Mouse (Mus musculus): Measurements from ENCODE around the gene Lpp. TPM values are rescaled to one million over a fixed set of nuclear protein-coding genes. Genes with fewer than 3 reads are reported as not detected.

The Lpp gene
- polyA plus RNA-seq, 1 experiment from 2014 or later, result 79.2 TPM

DNA sequence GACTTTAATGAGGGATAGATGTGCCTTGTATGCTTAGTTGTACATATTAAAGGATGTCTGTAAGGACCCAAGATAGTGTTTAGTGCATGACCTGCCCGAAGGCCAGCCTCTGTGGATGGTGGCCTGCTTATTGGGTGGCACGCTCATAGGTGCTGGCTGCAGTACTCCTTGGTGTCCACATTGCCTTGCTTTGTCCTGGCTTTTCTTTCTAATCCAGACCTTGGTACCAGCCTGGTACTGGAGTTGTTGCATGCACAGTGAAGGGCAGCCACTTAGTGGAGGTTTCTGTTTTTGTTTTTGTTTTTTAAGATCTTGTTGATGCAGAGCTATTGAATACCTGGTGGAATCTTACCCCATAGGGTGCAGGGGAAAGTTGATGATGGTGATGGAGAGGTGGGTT is 112.9 kb downstream of the Lpp start:
- no peaks in the 10 kb centered on the region for H3K9me3 ChIP-seq (ENCODE audit: control insufficient read depth, low read length)
- no peak overlapping the region for H3K4me3 ChIP-seq (ENCODE audit: low read depth, low read length)
- no peak overlapping the region for H3K9ac ChIP-seq (ENCODE audit: low read length)
- no peaks in the 10 kb centered on the region for H3K27me3 ChIP-seq (replicated peaks; ENCODE audit: control insufficient read depth, insufficient read depth, low read length)
- peaks cover 10% of the 10 kb centered on the region for H3K4me1 ChIP-seq (replicated peaks; ENCODE audit: control insufficient read depth, insufficient read depth, low read length)
- WGBS, result 90% methylated on average over 2 of the region's 2 CpGs
- ATAC-seq (replicated peaks; ENCODE audit: low FRiP score, low TSS enrichment, low read depth) (no peak), DNase-seq (ENCODE audit: low spot score) (no peak)
- no peak overlapping the region for H3K27ac ChIP-seq (ENCODE audit: low read depth)
- H3K36me3 ChIP-seq (ENCODE audit: control insufficient read depth, insufficient read depth, low read length), result no peaks in the 10 kb centered on the region
- no peak overlapping the region for H3K4me2 ChIP-seq (ENCODE audit: low read length)

DNA sequence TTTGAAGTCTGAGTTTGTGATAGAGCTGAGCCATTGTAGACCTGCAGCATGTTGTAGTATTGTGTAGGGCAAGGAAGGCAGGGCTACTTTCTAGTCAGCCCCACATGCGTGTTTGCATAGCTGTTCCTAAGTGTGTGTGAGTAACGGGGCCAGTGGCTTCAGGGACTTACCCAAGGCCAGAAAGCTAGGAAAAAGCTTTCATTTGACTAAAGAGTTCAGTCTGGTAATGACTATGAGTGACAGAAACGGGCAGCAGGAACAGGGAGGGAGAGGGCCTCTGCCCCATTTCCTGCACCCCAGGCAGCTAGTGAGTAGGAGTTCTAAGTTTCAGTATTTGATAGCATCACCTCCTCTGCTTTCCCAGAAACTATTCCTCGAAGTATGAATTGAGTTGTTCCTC is 113.4 kb downstream of the Lpp start:
- Histone ChIP-seq H3K4me3 (ENCODE audit: low read depth, low read length) (no peak overlapping the region), H3K9ac (ENCODE audit: low read length) (no peak overlapping the region), H3K9me3 (ENCODE audit: control insufficient read depth, low read length) (no peaks in the 10 kb centered on the region), H3K4me1 (replicated peaks; ENCODE audit: control insufficient read depth, insufficient read depth, low read length) (peaks cover 10% of the 10 kb centered on the region), H3K27me3 (replicated peaks; ENCODE audit: control insufficient read depth, insufficient read depth, low read length) (no peaks in the 10 kb centered on the region), H3K27ac (ENCODE audit: low read depth) (no peak overlapping the region), H3K36me3 (ENCODE audit: control insufficient read depth, insufficient read depth, low read length) (no peaks in the 10 kb centered on the region), H3K4me2 (ENCODE audit: low read length) (no peak overlapping the region)
- DNase-seq (ENCODE audit: low spot score) (no peak), ATAC-seq (replicated peaks; ENCODE audit: low FRiP score, low TSS enrichment, low read depth) (no peak)
- WGBS, result 66% methylated on average over 4 of the region's 4 CpGs

DNA sequence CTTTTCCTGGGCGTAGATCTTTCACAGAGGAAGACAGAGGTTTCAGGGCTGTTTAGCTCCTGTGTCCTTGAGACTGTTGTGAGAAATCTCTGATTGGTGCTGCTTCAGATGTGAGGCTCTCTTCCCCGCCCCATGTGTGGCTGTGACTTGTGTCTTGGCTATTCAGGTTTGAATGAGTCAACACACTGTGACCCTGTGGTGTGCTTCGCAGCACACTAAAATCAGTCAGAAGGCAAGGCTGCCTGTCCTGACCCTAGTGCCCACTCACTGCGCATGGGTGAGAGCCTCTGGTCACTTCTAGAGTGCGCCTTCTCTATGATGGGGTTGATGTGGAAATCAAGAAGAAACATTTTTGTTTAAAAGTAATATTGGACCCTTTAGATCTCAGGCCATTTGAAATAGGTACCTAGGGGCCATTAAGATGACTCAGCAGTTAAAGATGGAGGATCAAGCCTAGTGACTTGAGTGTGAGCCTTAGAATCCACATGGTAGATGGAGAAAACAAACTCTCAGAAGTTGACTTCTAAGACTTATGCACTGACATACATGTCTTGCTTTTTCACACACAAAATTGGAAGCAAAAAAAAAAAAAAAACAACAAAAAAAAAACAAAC is 114.7 kb downstream of the Lpp start:
- no peak for ATAC-seq (replicated peaks; ENCODE audit: low FRiP score, low TSS enrichment, low read depth)
- DNase-seq (ENCODE audit: low spot score), result no peak
- no peaks in the 10 kb centered on the region for H3K36me3 ChIP-seq (ENCODE audit: control insufficient read depth, insufficient read depth, low read length)
- H3K4me3 ChIP-seq (ENCODE audit: low read depth, low read length), result no peak overlapping the region
- peaks cover 10% of the 10 kb centered on the region for H3K4me1 ChIP-seq (replicated peaks; ENCODE audit: control insufficient read depth, insufficient read depth, low read length)
- no peaks in the 10 kb centered on the region for H3K9me3 ChIP-seq (ENCODE audit: control insufficient read depth, low read length)
- H3K27me3 ChIP-seq (replicated peaks; ENCODE audit: control insufficient read depth, insufficient read depth, low read length), result no peaks in the 10 kb centered on the region
- H3K27ac ChIP-seq (ENCODE audit: low read depth), result no peak overlapping the region
- H3K4me2 ChIP-seq (ENCODE audit: low read length), result no peak overlapping the region
- H3K9ac ChIP-seq (ENCODE audit: low read length), result no peak overlapping the region
- WGBS, result 93% methylated on average over 5 of the region's 5 CpGs

DNA sequence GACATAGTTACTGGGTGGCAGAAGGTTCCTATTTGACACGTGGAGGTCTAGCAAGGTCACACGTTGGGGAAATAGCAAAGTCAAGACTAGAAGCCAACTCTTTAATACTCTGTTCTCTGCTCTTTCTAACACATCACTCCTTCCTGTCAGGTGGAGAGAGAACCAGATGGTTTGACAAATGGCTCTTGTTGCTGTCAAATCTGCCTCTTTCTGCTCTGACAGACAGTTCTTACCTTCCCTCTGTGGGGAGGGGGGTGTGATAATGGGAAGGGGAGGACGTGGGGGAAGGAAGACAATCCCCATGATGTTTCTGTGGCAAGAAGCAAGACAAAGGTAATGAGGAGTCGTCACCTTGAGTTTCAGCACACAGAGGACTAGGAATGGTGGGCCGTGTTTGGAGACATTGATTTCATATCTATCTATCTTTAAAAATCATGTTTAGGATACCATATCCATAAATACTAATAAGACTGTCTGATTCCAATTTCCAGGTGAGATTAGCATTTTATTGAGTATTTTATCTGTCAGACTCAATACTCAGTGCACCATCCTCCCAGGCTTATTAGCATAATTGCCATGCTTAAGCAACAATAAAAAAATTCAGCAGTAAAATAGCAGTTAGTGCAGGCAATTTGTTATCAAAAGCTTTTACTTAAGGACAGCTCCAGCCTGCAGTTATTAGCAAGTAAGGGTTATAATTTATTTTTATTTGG is 115.9 kb downstream of the Lpp start:
- WGBS, result 74% methylated on average over 5 of the region's 5 CpGs

DNA sequence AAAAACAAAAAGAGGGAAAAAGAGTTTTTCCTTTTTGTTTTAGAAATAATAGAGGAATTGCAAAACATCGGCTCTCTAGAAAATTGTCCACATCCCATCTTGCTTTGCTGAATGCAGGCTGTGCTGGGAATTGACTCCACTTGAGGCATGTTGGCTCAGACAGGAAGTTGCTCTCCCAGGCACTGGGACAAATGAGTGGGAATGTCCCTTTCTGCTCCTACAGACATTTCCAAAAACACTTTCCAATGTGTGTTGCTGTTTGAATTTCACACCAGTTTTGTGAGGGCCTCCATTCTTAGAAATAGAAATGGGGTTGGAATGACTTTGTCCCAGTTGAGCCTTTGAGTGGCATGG is 116.5 kb downstream of the Lpp start:
- DNase-seq (ENCODE audit: low spot score), result no peak
- H3K9ac ChIP-seq (ENCODE audit: low read length), result no peak overlapping the region
- no peaks in the 10 kb centered on the region for H3K36me3 ChIP-seq (ENCODE audit: control insufficient read depth, insufficient read depth, low read length)
- no peak for ATAC-seq (replicated peaks; ENCODE audit: low FRiP score, low TSS enrichment, low read depth)
- H3K27me3 ChIP-seq (replicated peaks; ENCODE audit: control insufficient read depth, insufficient read depth, low read length), result no peaks in the 10 kb centered on the region
- WGBS, result 68% methylated on average over 1 of the region's 1 CpGs
- no peak overlapping the region for H3K4me3 ChIP-seq (ENCODE audit: low read depth, low read length)
- H3K27ac ChIP-seq (ENCODE audit: low read depth), result no peak overlapping the region
- peaks cover 5% of the 10 kb centered on the region; the same call in 1 of the 2 replicates for H3K4me1 ChIP-seq (replicated peaks; ENCODE audit: control insufficient read depth, insufficient read depth, low read length)
- no peaks in the 10 kb centered on the region for H3K9me3 ChIP-seq (ENCODE audit: control insufficient read depth, low read length)
- H3K4me2 ChIP-seq (ENCODE audit: low read length), result no peak overlapping the region

More for the DNA sequence above, 115.9 kb downstream of the Lpp start:
- Histone ChIP-seq H3K27me3 (replicated peaks; ENCODE audit: control insufficient read depth, insufficient read depth, low read length) (no peaks in the 10 kb centered on the region), H3K4me2 (ENCODE audit: low read length) (no peak overlapping the region), H3K36me3 (ENCODE audit: control insufficient read depth, insufficient read depth, low read length) (no peaks in the 10 kb centered on the region), H3K27ac (ENCODE audit: low read depth) (no peak overlapping the region), H3K4me3 (ENCODE audit: low read depth, low read length) (no peak overlapping the region), H3K9ac (ENCODE audit: low read length) (no peak overlapping the region), H3K9me3 (ENCODE audit: control insufficient read depth, low read length) (no peaks in the 10 kb centered on the region), H3K4me1 (replicated peaks; ENCODE audit: control insufficient read depth, insufficient read depth, low read length) (peaks cover 10% of the 10 kb centered on the region)
- ATAC-seq (replicated peaks; ENCODE audit: low FRiP score, low TSS enrichment, low read depth) (no peak), DNase-seq (ENCODE audit: low spot score) (no peak)

DNA sequence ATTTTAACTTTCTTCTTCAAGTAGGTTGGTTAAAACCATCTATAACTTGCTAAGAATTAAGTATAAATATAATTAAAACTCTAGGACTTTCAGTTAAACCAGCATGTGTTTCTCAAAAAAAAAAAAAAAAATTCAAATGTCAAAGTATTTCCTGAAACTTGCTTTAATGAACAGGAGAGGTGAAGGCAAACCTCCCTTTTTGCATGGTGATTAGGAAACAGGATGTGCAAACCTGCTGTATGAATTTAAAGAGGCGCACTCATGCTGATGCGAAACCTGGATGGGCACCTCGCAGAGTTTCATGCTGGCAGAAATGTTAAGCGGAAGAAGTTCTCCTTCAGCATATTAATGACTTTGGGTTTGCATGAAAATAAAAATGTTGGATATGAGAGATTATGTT is 119.9 kb downstream of the Lpp start:
- Histone ChIP-seq H3K4me2 (ENCODE audit: low read length) (no peak overlapping the region), H3K9ac (ENCODE audit: low read length) (no peak overlapping the region), H3K9me3 (ENCODE audit: control insufficient read depth, low read length) (no peaks in the 10 kb centered on the region), H3K27ac (ENCODE audit: low read depth) (no peak overlapping the region), H3K4me3 (ENCODE audit: low read depth, low read length) (no peak overlapping the region), H3K27me3 (replicated peaks; ENCODE audit: control insufficient read depth, insufficient read depth, low read length) (no peaks in the 10 kb centered on the region), H3K36me3 (ENCODE audit: control insufficient read depth, insufficient read depth, low read length) (no peaks in the 10 kb centered on the region), H3K4me1 (replicated peaks; ENCODE audit: control insufficient read depth, insufficient read depth, low read length) (no peaks in the 10 kb centered on the region)
- WGBS, result 94% methylated on average over 4 of the region's 4 CpGs
- DNase-seq (ENCODE audit: low spot score), result no peak
- no peak for ATAC-seq (replicated peaks; ENCODE audit: low FRiP score, low TSS enrichment, low read depth)

DNA sequence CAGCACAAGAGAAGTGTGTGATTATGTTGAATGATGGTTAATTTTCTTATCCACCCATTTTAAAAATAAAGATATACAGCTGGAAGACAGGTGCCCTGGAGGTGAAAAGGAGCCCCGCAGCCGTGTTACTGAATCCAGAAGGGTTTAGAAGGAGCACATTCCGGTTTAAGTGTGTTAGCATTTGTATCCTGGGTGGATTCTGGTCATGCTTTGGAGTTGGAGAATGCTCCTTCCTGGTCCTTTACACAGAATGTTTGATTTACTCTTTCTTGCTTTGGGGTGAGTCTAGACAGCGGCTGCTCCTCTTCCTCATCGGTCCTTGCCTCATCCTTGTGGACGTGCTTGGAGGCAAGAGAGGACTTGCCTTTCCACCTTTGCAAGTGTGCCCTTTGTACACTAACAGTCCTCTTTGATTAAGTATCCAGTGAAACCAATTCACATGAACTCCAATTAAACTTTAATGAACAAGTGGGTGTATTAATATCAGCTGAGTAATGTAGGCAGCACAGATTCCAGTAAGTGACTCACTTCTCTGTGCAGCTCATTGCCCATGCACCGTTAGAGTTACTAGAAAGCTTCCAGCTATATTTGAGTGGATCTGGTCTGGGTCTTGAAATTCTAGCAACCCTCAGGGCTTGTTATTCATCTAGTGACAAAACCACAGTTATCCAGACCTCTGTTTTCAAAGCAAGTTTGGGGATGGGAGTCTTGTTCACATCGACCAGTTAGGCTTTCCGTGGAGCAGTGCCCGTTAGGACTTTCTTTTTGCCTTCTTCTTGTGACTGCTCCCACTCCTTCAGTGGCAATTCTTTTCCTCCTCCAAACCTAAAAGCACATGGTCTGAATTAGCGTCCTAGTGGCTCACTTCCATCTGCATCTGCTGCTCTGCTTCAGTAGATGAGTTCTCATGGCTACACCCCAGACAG is 121.8 kb downstream of the Lpp start:
- ATAC-seq (replicated peaks; ENCODE audit: low FRiP score, low TSS enrichment, low read depth) (no peak), DNase-seq (ENCODE audit: low spot score) (no peak)
- no peaks in the 10 kb centered on the region for H3K27me3 ChIP-seq (replicated peaks; ENCODE audit: control insufficient read depth, insufficient read depth, low read length)
- no peak overlapping the region for H3K4me2 ChIP-seq (ENCODE audit: low read length)
- H3K36me3 ChIP-seq (ENCODE audit: control insufficient read depth, insufficient read depth, low read length), result no peaks in the 10 kb centered on the region
- no peaks in the 10 kb centered on the region for H3K9me3 ChIP-seq (ENCODE audit: control insufficient read depth, low read length)
- WGBS, result 89% methylated on average over 11 of the region's 11 CpGs
- H3K9ac ChIP-seq (ENCODE audit: low read length), result no peak overlapping the region
- no peak overlapping the region for H3K4me3 ChIP-seq (ENCODE audit: low read depth, low read length)
- no peak overlapping the region for H3K27ac ChIP-seq (ENCODE audit: low read depth)
- H3K4me1 ChIP-seq (replicated peaks; ENCODE audit: control insufficient read depth, insufficient read depth, low read length), result no peaks in the 10 kb centered on the region

DNA sequence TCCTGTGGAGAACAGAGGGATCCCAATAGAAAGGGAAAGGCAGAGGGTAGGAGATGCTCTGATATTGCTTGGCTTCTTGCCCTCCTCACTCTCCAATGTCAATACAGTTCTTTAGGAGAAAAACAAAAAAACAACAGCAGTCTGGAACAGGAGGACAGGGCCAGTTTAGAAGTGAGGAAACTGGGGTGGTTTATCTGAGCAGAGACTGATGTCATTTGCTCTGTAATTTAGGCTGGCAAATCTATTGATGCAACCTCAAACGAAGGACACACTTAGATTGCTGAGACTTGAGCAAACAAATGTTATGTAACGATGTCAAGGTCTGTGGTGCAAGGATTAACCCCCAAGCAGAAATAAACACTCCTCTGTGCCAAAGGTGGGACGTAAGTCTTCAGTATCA is 123.7 kb downstream of the Lpp start:
- Histone ChIP-seq H3K27ac (ENCODE audit: low read depth) (no peak overlapping the region), H3K4me1 (replicated peaks; ENCODE audit: control insufficient read depth, insufficient read depth, low read length) (no peaks in the 10 kb centered on the region), H3K4me3 (ENCODE audit: low read depth, low read length) (no peak overlapping the region), H3K4me2 (ENCODE audit: low read length) (no peak overlapping the region), H3K9ac (ENCODE audit: low read length) (no peak overlapping the region), H3K27me3 (replicated peaks; ENCODE audit: control insufficient read depth, insufficient read depth, low read length) (no peaks in the 10 kb centered on the region), H3K9me3 (ENCODE audit: control insufficient read depth, low read length) (no peaks in the 10 kb centered on the region), H3K36me3 (ENCODE audit: control insufficient read depth, insufficient read depth, low read length) (no peaks in the 10 kb centered on the region)
- DNase-seq (ENCODE audit: low spot score), result no peak
- whole genome bisulfite sequencing, result 53% methylated on average over 3 of the region's 3 CpGs
- no peak for ATAC-seq (replicated peaks; ENCODE audit: low FRiP score, low TSS enrichment, low read depth)

All from intestine, embryonic 14.5 days (tissue).